In genomic region chr2:155663097-155663496, GRCm38 (mm10) we compare ENCODE assay signal across 10 mouse cellular contexts. TPM values are rescaled to one million over a fixed set of nuclear protein-coding genes. Genes with fewer than 3 reads are reported as not detected.
DNase-seq lines count a peak whose midpoint lies in the region; ATAC-seq and TF ChIP-seq lines count a peak whose summit lies in the region.
"Had no signal": no experiment of that assay in that cellular context is flagged by ENCODE, and none has a peak within 500 bp of the region (broad histone marks: within the 10 kb centered on the region; RNA-seq: fewer than 3 reads in every experiment).

No protein-coding gene starts in this region.

- H3K4me3 ChIP-seq in liver, adult 2 months (ENCODE audit: insufficient read depth, low read depth, low read length) = no peak overlapping the region
- no peak overlapping the region for H3K4me3 ChIP-seq in liver, embryonic 11.5 days (ENCODE audit: low read depth, low read length)
- no peak overlapping the region for H3K4me3 ChIP-seq in liver, postnatal 0 days (ENCODE audit: low read depth, low read length)
- H3K4me3 ChIP-seq: erythroblast, embryonic 14.5 days; lung, embryonic 15.5 days had no signal

- no peak overlapping the region for H3K9ac ChIP-seq in liver, adult 2 months (ENCODE audit: low read depth, low read length)
- H3K9ac ChIP-seq in liver, embryonic 11.5 days (ENCODE audit: low read depth, low read length) = no peak overlapping the region
- H3K9ac ChIP-seq in liver, postnatal 0 days (replicated peaks) = no peak overlapping the region
- H3K9ac ChIP-seq: lung, embryonic 15.5 days had no signal

- TF ChIP-seq EP300 in liver, postnatal 0 days (IDR thresholded peaks at IDR 0.05; ENCODE audit: low read depth) = no peak

- DNase-seq in adrenal gland, adult 2 months = peak; percentile 36
- no peak for DNase-seq in adrenal gland, adult 8-10 months
- peak; percentile 51 for DNase-seq in liver, adult 2 months (ENCODE audit: extremely low read depth, low read depth, low spot score)
- DNase-seq in liver, embryonic 11.5 days (ENCODE audit: low spot score) = no peak
- DNase-seq in cerebellum, postnatal 25 days = peak; percentile 53 to 78
- DNase-seq in induced T-regulatory cell, adult 2 months (ENCODE audit: low read depth) = peak; percentile 81
- DNase-seq in liver, postnatal 0 days = peak; percentile 51
- peak; percentile 36 to 70 for DNase-seq in spleen, postnatal 4 days (ENCODE audit: low spot score in 2 of 2)

- H3K79me2 ChIP-seq in liver, adult 2 months (ENCODE audit: control insufficient read depth, insufficient read depth, low read length) = no peaks in the 10 kb centered on the region; the same call in 1 of the 2 replicates

- WGBS in liver, adult 2 months = 23% methylated on average over 5 of the region's 5 CpGs
- WGBS in liver, embryonic 11.5 days = 36% methylated on average over 5 of the region's 5 CpGs
- 37% methylated on average over 5 of the region's 5 CpGs for WGBS in liver, postnatal 0 days (ENCODE audit: insufficient replicate concordance)

- ATAC-seq in liver, embryonic 11.5 days (replicated peaks; ENCODE audit: low FRiP score) = no peak
- no peak for ATAC-seq in liver, postnatal 0 days

- H3K27ac ChIP-seq in liver, adult 2 months (replicated peaks; ENCODE audit: insufficient read depth, low read depth, low read length) = no peak overlapping the region
- no peak overlapping the region for H3K27ac ChIP-seq in liver, embryonic 11.5 days (ENCODE audit: low read depth, low read length)
- H3K27ac ChIP-seq in liver, postnatal 0 days (ENCODE audit: low read depth) = no peak overlapping the region
- H3K27ac ChIP-seq: lung, embryonic 15.5 days had no signal

- no peaks in the 10 kb centered on the region for H3K27me3 ChIP-seq in liver, adult 2 months (ENCODE audit: control insufficient read depth, insufficient read depth, low read length)
- no peaks in the 10 kb centered on the region for H3K27me3 ChIP-seq in liver, embryonic 11.5 days (replicated peaks; ENCODE audit: control insufficient read depth, insufficient read depth, low read length)
- H3K27me3 ChIP-seq in liver, postnatal 0 days (ENCODE audit: insufficient read depth, low read length) = no peaks in the 10 kb centered on the region
- H3K27me3 ChIP-seq: lung, embryonic 15.5 days had no signal

- no peak for TF ChIP-seq POLR2A in liver, adult 2 months (IDR thresholded peaks at IDR 0.05; ENCODE audit: extremely low read depth, insufficient read depth, low read length)

- H3K4me2 ChIP-seq in liver, embryonic 11.5 days = no peak overlapping the region
- no peak overlapping the region for H3K4me2 ChIP-seq in liver, postnatal 0 days (ENCODE audit: low read depth, low read length)
- H3K4me2 ChIP-seq: lung, embryonic 15.5 days had no signal

- H3K4me1 ChIP-seq in liver, adult 2 months (ENCODE audit: control insufficient read depth, insufficient read depth, low read length) = no peaks in the 10 kb centered on the region
- H3K4me1 ChIP-seq in liver, embryonic 11.5 days (replicated peaks; ENCODE audit: control insufficient read depth, insufficient read depth, low read length) = no peaks in the 10 kb centered on the region
- no peaks in the 10 kb centered on the region for H3K4me1 ChIP-seq in liver, postnatal 0 days (ENCODE audit: insufficient read depth)
- H3K4me1 ChIP-seq: lung, embryonic 15.5 days had no signal

- H3K9me3 ChIP-seq in liver, embryonic 11.5 days (ENCODE audit: control insufficient read depth, low read length) = no peaks in the 10 kb centered on the region
- no peaks in the 10 kb centered on the region for H3K9me3 ChIP-seq in liver, postnatal 0 days (ENCODE audit: low read length)
- H3K9me3 ChIP-seq: lung, embryonic 15.5 days had no signal

- peak; percentile 52; the same call in 1 of the 2 replicates for TF ChIP-seq CTCF in liver, adult 2 months (IDR thresholded peaks at IDR 0.05; ENCODE audit: low read depth, low read length)
- TF ChIP-seq CTCF in liver, postnatal 0 days (IDR thresholded peaks at IDR 0.05; ENCODE audit: low read depth) = peak; percentile 73

- peaks cover 52% of the 10 kb centered on the region for H3K36me3 ChIP-seq in liver, adult 2 months (ENCODE audit: control insufficient read depth, insufficient read depth, low read length)
- peaks cover 18% of the 10 kb centered on the region; the same call in 1 of the 2 replicates for H3K36me3 ChIP-seq in liver, embryonic 11.5 days (ENCODE audit: control insufficient read depth, insufficient read depth, low read length)
- peaks cover 51% of the 10 kb centered on the region for H3K36me3 ChIP-seq in liver, postnatal 0 days (replicated peaks; ENCODE audit: insufficient read depth, low read length)

RNA-seq across cellular contexts. Expression of gene Trpc4ap, which starts 29.1 kb away (rescaled TPM):
- total RNA-seq in adrenal gland, adult 2 months (2021) = 100 to 1,000 TPM; 125 to 152 TPM
- 205 and 228 TPM in 2 replicates for polyA plus RNA-seq in adrenal gland, adult 2 months (2012; rRNA removed)
- 100 to 1,000 TPM; 137 to 164 (median 150) TPM for total RNA-seq in adrenal gland, adult 8-10 months (2022)
- 53.4 and 65.6 TPM in 2 replicates for total RNA-seq in liver, adult 2 months (2014; rRNA removed)
- 101 and 114 TPM in 2 replicates for polyA plus RNA-seq in liver, adult 2 months (2012; rRNA removed)
- 103 and 109 TPM in 2 replicates for polyA plus RNA-seq in liver, embryonic 11.5 days (2014; fragmentation: Nextera tagmentation; extraction: Ambion mirVana)
- 41.5 and 43.2 TPM in 2 replicates for polyA plus RNA-seq in liver, postnatal 0 days (2015; fragmentation: Nextera tagmentation; extraction: Ambion mirVana)

RNA-seq across cellular contexts. Expression of gene Myh7b, which starts 52.1 kb away (rescaled TPM):
- under 1 TPM; 0.10 to 0.20 TPM for total RNA-seq in adrenal gland, adult 2 months (2021)
- 0.40 TPM in 1 of 2 replicates, not detected in the other for polyA plus RNA-seq in adrenal gland, adult 2 months (2012; rRNA removed)
- total RNA-seq in adrenal gland, adult 8-10 months (2022) = under 1 TPM; 0.15 to 0.46 (median 0.22) TPM
- total RNA-seq in liver, adult 2 months (2014; rRNA removed) = not detected in 2 replicates
- polyA plus RNA-seq in liver, adult 2 months (2012; rRNA removed) = not detected in 2 replicates
- polyA plus RNA-seq in liver, embryonic 11.5 days (2014; fragmentation: Nextera tagmentation; extraction: Ambion mirVana) = 4.3 and 5.3 TPM in 2 replicates
- 0.15 and 0.38 TPM in 2 replicates for polyA plus RNA-seq in liver, postnatal 0 days (2015; fragmentation: Nextera tagmentation; extraction: Ambion mirVana)

Comparison
In these comparisons a context has a peak if more than half of its experiments do, and no peak if none do; other contexts are left out.
1. DNase-seq: peak in adrenal gland, adult 2 months (single experiment), liver, adult 2 months (single experiment), cerebellum, postnatal 25 days (2 of 2), induced T-regulatory cell, adult 2 months (single experiment), liver, postnatal 0 days (single experiment) and spleen, postnatal 4 days (2 of 2); none in adrenal gland, adult 8-10 months (single experiment) and liver, embryonic 11.5 days (single experiment).